Mouse (Mus musculus) CH12.LX (cell line): Measurements from ENCODE around the gene Xrra1. TPM values are rescaled to one million over a fixed set of nuclear protein-coding genes. Genes with fewer than 3 reads are reported as not detected.

Source experiments
- DNase-seq: peaks from one replicate; pipeline ENCODE4 v3.0.0-alpha.2; 2013; ENCODE audit errors: extremely low read depth
- H3K27ac ChIP-seq: 2 replicates; pipeline ENCODE4 v1.5.1; 2012; ENCODE audit warnings: low read depth, mild to moderate bottlenecking, control low read depth, moderate library complexity; ENCODE audit not compliant: insufficient read depth
- H3K27me3 ChIP-seq: replicated peaks from 2 replicates; pipeline ENCODE3; 2012; ENCODE audit warnings: inconsistent platforms
- H3K36me3 ChIP-seq, 2 experiments: replicated peaks in 1 of 2; 2 replicates each; pipeline versions ENCODE3 to v1.6.1; 2012; ENCODE audit warnings: inconsistent platforms in 1 of 2, low read length in 1 of 2, mild to moderate bottlenecking in 1 of 2, mixed read lengths in 1 of 2, moderate library complexity in 1 of 2; ENCODE audit not compliant: control insufficient read depth in 1 of 2, insufficient read depth in 1 of 2
- H3K4me1 ChIP-seq, 2 experiments: 2 replicates each; pipeline ENCODE4 v1.6.1; 2012; ENCODE audit warnings: inconsistent platforms in 1 of 2, moderate library complexity in 1 of 2; ENCODE audit not compliant: insufficient read depth in 2 of 2, control insufficient read depth in 1 of 2
- H3K4me2 ChIP-seq: 2 replicates; pipeline ENCODE4 v1.6.1; 2012; ENCODE audit warnings: low read depth, mild to moderate bottlenecking, control low read depth; ENCODE audit not compliant: poor library complexity, insufficient read depth, severe bottlenecking
- H3K4me3 ChIP-seq, 3 experiments: fragments of 150-350 bp in 1 of 3; sonication (generic) in 1 of 3; replicated peaks in 1 of 3; 2 replicates each; pipeline versions ENCODE3 to v1.5.1; 2011 to 2012; ENCODE audit warnings: low read depth in 2 of 3, low read length in 2 of 3, mild to moderate bottlenecking in 2 of 3, moderate library complexity in 2 of 3, control low read depth in 1 of 3, improper control_type of control experiment in 1 of 3, inconsistent platforms in 1 of 3, mixed read lengths in 1 of 3; ENCODE audit not compliant: poor library complexity in 1 of 3
- H3K79me2 ChIP-seq: replicated peaks from 2 replicates; pipeline ENCODE4 v1.6.1; 2012; ENCODE audit warnings: mild to moderate bottlenecking, moderate library complexity; ENCODE audit not compliant: control insufficient read depth, poor library complexity, insufficient read depth, severe bottlenecking; ENCODE audit errors: extremely low read depth
- H3K9ac ChIP-seq: 2 replicates; pipeline ENCODE4 v1.6.1; 2012; ENCODE audit warnings: low read depth, mild to moderate bottlenecking, control low read depth, moderate library complexity; ENCODE audit not compliant: insufficient read depth
- H3K9me3 ChIP-seq: replicated peaks from 2 replicates; pipeline ENCODE3; 2012; ENCODE audit warnings: low read length, inconsistent platforms, mixed read lengths
- CHD1 ChIP-seq: IDR thresholded peaks from 2 replicates; pipeline ENCODE4 v1.6.1; 2012; ENCODE audit warnings: low read depth, low read length, improper control_type of control experiment, inconsistent platforms
- CHD2 ChIP-seq: IDR thresholded peaks from 2 replicates; pipeline ENCODE4 v1.6.1; 2011; ENCODE audit warnings: low read length, improper control_type of control experiment
- CTCF ChIP-seq, 2 experiments: IDR thresholded peaks in 1 of 2; conservative IDR thresholded peaks in 1 of 2; 2 replicates each; pipeline ENCODE4 v1.5.1; 2011 to 2012; ENCODE audit warnings: low read depth in 2 of 2, low read length in 2 of 2, improper control_type of control experiment in 1 of 2, inconsistent platforms in 1 of 2, mild to moderate bottlenecking in 1 of 2, moderate library complexity in 1 of 2
- ELF1 ChIP-seq: IDR thresholded peaks from 2 replicates; pipeline ENCODE4 v1.6.1; 2014; ENCODE audit warnings: low read depth, mild to moderate bottlenecking, inconsistent platforms, low read length, improper control_type of control experiment
- EP300 ChIP-seq: IDR thresholded peaks from 2 replicates; pipeline ENCODE4 v1.6.1; 2011; ENCODE audit warnings: low read length, improper control_type of control experiment
- ETS1 ChIP-seq: conservative IDR thresholded peaks from 2 replicates; pipeline ENCODE4 v1.6.1; 2012; ENCODE audit warnings: low read depth, mild to moderate bottlenecking, inconsistent platforms, low read length, improper control_type of control experiment, moderate library complexity
- JUN ChIP-seq: IDR thresholded peaks from 2 replicates; pipeline ENCODE4 v1.6.1; 2011; ENCODE audit warnings: low read depth, mild to moderate bottlenecking, low read length, improper control_type of control experiment, moderate library complexity; ENCODE audit not compliant: insufficient read depth
- JUND ChIP-seq: conservative IDR thresholded peaks from 2 replicates; pipeline ENCODE4 v1.6.1; 2011; ENCODE audit warnings: low read depth, low read length, improper control_type of control experiment
- KAT2A ChIP-seq: IDR thresholded peaks from 2 replicates; pipeline ENCODE4 v1.6.1; 2012; ENCODE audit warnings: low read length, improper control_type of control experiment, inconsistent platforms; ENCODE audit not compliant: insufficient replicate concordance
- MAFK ChIP-seq: IDR thresholded peaks from 2 replicates; pipeline ENCODE4 v1.6.1; 2011; ENCODE audit warnings: low read length, improper control_type of control experiment; ENCODE audit not compliant: insufficient replicate concordance
- MAZ ChIP-seq: IDR thresholded peaks from 2 replicates; pipeline ENCODE4 v1.6.1; 2012; ENCODE audit warnings: low read depth, mild to moderate bottlenecking, inconsistent platforms, low read length, improper control_type of control experiment, moderate library complexity
- MYC ChIP-seq: IDR thresholded peaks from 2 replicates; pipeline ENCODE4 v1.6.1; 2011; ENCODE audit warnings: low read depth, mild to moderate bottlenecking, improper control_type of control experiment, low read length
- NELFE ChIP-seq: IDR thresholded peaks from 2 replicates; pipeline ENCODE4 v1.6.1; 2011; ENCODE audit warnings: low read depth, low read length, improper control_type of control experiment
- NRF1 ChIP-seq: IDR thresholded peaks from 2 replicates; pipeline ENCODE4 v1.6.1; 2014; ENCODE audit warnings: low read depth, mild to moderate bottlenecking, inconsistent platforms, low read length, improper control_type of control experiment, moderate library complexity
- POLR2A ChIP-seq: IDR thresholded peaks from 2 replicates; pipeline ENCODE4 v1.6.1; 2011; ENCODE audit warnings: low read depth, mild to moderate bottlenecking, improper control_type of control experiment, low read length
- POLR2AphosphoS2 ChIP-seq: IDR thresholded peaks from 2 replicates; pipeline ENCODE4 v1.6.1; 2011; ENCODE audit warnings: low read depth, low read length, improper control_type of control experiment
- RCOR1 ChIP-seq: conservative IDR thresholded peaks from 2 replicates; pipeline ENCODE4 v1.6.1; 2012; ENCODE audit warnings: low read depth, mild to moderate bottlenecking, inconsistent platforms, low read length, improper control_type of control experiment
- TBP ChIP-seq: conservative IDR thresholded peaks from 2 replicates; pipeline ENCODE4 v1.6.1; 2011; ENCODE audit warnings: low read depth, low read length, improper control_type of control experiment
- TCF12 ChIP-seq: IDR thresholded peaks from 2 replicates; pipeline ENCODE4 v1.6.1; 2014; ENCODE audit warnings: low read depth, mild to moderate bottlenecking, inconsistent platforms, low read length, improper control_type of control experiment
- USF1 ChIP-seq: IDR thresholded peaks from 2 replicates; pipeline ENCODE4 v1.6.1; 2014; ENCODE audit warnings: low read depth, mild to moderate bottlenecking, inconsistent platforms, low read length, improper control_type of control experiment
- ZNF384 ChIP-seq: IDR thresholded peaks from 2 replicates; pipeline ENCODE4 v1.6.1; 2012; ENCODE audit warnings: low read depth, low read length, improper control_type of control experiment, inconsistent platforms
- dilution Hi-C: fragments of 300-500 bp; cut with MboI; formaldehyde crosslinking; loops from 2 replicates; pipeline ENCODE4 v1.14.3; 2020; ENCODE audit warnings: low sequenced_read_pairs; ENCODE audit not compliant: extremely low pct_unique_long_range_greater_than_20kb, extremely low pct_ligation_motif_present
- in situ Hi-C: fragments of 300-500 bp; cut with MboI; formaldehyde crosslinking; loops from 3 replicates; pipeline ENCODE4 v1.14.3; 2019; ENCODE audit warnings: low sequenced_read_pairs, low pct_ligation_motif_present, low pct_unique_long_range_greater_than_20kb, mixed read lengths
- polyA plus RNA-seq: library from polyadenylated mRNA; unstranded; fragments of >175 nt; gene quantifications from 2 replicates; pipeline ENCODE4 v1.2.1, GENCODE M21; 2012; ENCODE audit warnings: low read depth; ENCODE audit not compliant: insufficient read length
- total RNA-seq, 2 experiments: library from RNA; depleted of rRNA; stranded (reverse); fragments of 300-350 nt in 1 of 2; fragments of >200 nt in 1 of 2; gene quantifications; 2 replicates each; pipeline ENCODE4 v1.2.3; 2012 to 2014

Xrra1 gene
- total and polyA plus RNA-seq, 3 experiments: 0.17 to 0.59 (median 0.49) TPM

GRCm38 (mm10) chr7:99865219-99865618 is 6.3 kb downstream of the Xrra1 start:
- H3K79me2 ChIP-seq: no peaks in the 10 kb centered on the region
- no peak overlapping the region for H3K27ac ChIP-seq

GRCm38 (mm10) chr7:99869296-99869695 is 10.4 kb downstream of the Xrra1 start:
- peaks cover 12 to 26% of the 10 kb centered on the region in 2 experiments for H3K4me1 ChIP-seq
- H3K27me3 ChIP-seq: no peaks in the 10 kb centered on the region
- no peaks in the 10 kb centered on the region for H3K79me2 ChIP-seq
- H3K9me3 ChIP-seq: no peaks in the 10 kb centered on the region
- H3K4me2 ChIP-seq: no peak overlapping the region
- no peak overlapping the region for H3K9ac ChIP-seq
- H3K4me3 ChIP-seq: no peak overlapping the region
- in situ Hi-C loops: no loop called here
- dilution Hi-C loops: no loop called here
- peak; percentile 55 for DNase-seq
- H3K27ac ChIP-seq: no peak overlapping the region
- TF ChIP-seq RCOR1: no peak
- TF ChIP-seq KAT2A: no peak
- TF ChIP-seq EP300: peak; percentile 9; the same call in 1 of the 2 replicates
- no peak for TF ChIP-seq CHD1
- TF ChIP-seq TBP: no peak
- H3K36me3 ChIP-seq: no peaks in the 10 kb centered on the region

More at GRCm38 (mm10) chr7:99865219-99865618, 6.3 kb downstream of the Xrra1 start:
- Histone ChIP-seq H3K9ac (no peak overlapping the region), H3K27me3 (no peaks in the 10 kb centered on the region), H3K9me3 (no peaks in the 10 kb centered on the region), H3K4me3 (no peak overlapping the region), H3K4me2 (no peak overlapping the region), H3K4me1 (peaks cover 11 to 20% of the 10 kb centered on the region in 2 experiments), H3K36me3 (no peaks in the 10 kb centered on the region)
- TF ChIP-seq NRF1 (no peak), TCF12 (no peak), POLR2A (no peak), CTCF (conservative IDR thresholded peaks at IDR 0.05 in 1 of 2, IDR thresholded peaks at IDR 0.05 in 1 of 2; ENCODE audit: low read depth in 2 of 2, low read length in 2 of 2) (no peak), USF1 (no peak), EP300 (no peak), CHD2 (no peak), ZNF384 (no peak), ETS1 (no peak), NELFE (no peak), JUN (no peak), MAZ (no peak), POLR2AphosphoS2 (no peak), JUND (no peak), ELF1 (no peak), MYC (no peak), MAFK (no peak)
- no peak for DNase-seq
- in situ Hi-C loops (no loop called here), dilution Hi-C loops (no loop called here)
